Mouse (Mus musculus) hindbrain, embryonic 16.5 days (tissue): ENCODE measurements around the gene Wnk2. TPM values are rescaled to one million over a fixed set of nuclear protein-coding genes. Genes with fewer than 3 reads are reported as not detected.
A peak's percentile ranks its signal among the peaks of the same experiment; 100 is the strongest.

Experiments
- ATAC-seq: fragments of 200-750 bp; cut with Nextera tagmentation; 2 replicates; pipeline ENCODE4 v1.8.0; 2017; ENCODE audit warnings: moderate TSS enrichment, moderate library complexity
- H3K27ac ChIP-seq: fragments of 300-500 bp; sonication (generic); 2 replicates; pipeline ENCODE4 v1.5.1; 2014; ENCODE audit warnings: low read depth, mild to moderate bottlenecking, control low read depth, low read length, moderate library complexity
- H3K27me3 ChIP-seq: fragments of 300-500 bp; sonication (generic); replicated peaks from 2 replicates; pipeline ENCODE4 v1.6.1; 2014; ENCODE audit warnings: low read length; ENCODE audit not compliant: control insufficient read depth, insufficient read depth
- H3K36me3 ChIP-seq: fragments of 300-500 bp; sonication (generic); 2 replicates; pipeline ENCODE4 v1.6.1; 2014; ENCODE audit warnings: mild to moderate bottlenecking, low read length, moderate library complexity, mixed read lengths; ENCODE audit not compliant: control insufficient read depth, insufficient read depth
- H3K4me1 ChIP-seq: fragments of 300-500 bp; sonication (generic); 2 replicates; pipeline ENCODE4 v1.6.1; 2014; ENCODE audit warnings: low read depth, low read length; ENCODE audit not compliant: control insufficient read depth, insufficient read depth
- H3K4me2 ChIP-seq: fragments of 300-500 bp; sonication (generic); 2 replicates; pipeline ENCODE4 v1.6.1; 2014; ENCODE audit warnings: mild to moderate bottlenecking, low read length, control low read depth, moderate library complexity
- H3K4me3 ChIP-seq: fragments of 300-500 bp; sonication (generic); 2 replicates; pipeline ENCODE4 v1.5.1; 2014; ENCODE audit warnings: mild to moderate bottlenecking, low read length, control low read depth, moderate library complexity
- H3K9ac ChIP-seq: fragments of 300-500 bp; sonication (generic); 2 replicates; pipeline ENCODE4 v1.6.1; 2014; ENCODE audit warnings: low read depth, mild to moderate bottlenecking, control low read depth, low read length, moderate library complexity
- H3K9me3 ChIP-seq: fragments of 300-500 bp; sonication (generic); 2 replicates; pipeline ENCODE4 v1.6.1; 2014; ENCODE audit warnings: mild to moderate bottlenecking, low read length, moderate library complexity; ENCODE audit not compliant: control insufficient read depth
- WGBS: fragments of 180-500 bp; shearing (Covaris S2); extraction: QIAGEN DNeasy Blood & Tissue Kit; methylation state at CpG from one replicate; pipeline ENCODE4 v1.1.7; 2014; 5-methylcytosine and 5-hydroxymethylcytosine counted together
- polyA plus RNA-seq: library from polyadenylated mRNA; unstranded; fragments of >200 nt; fragmentation: Nextera tagmentation; extraction: Ambion mirVana; gene quantifications from 2 replicates; pipeline ENCODE4 v1.2.1, GENCODE M21; 2015

Gene Wnk2
- polyA plus RNA-seq, 1 experiment from 2014 or later, result 15.6 TPM

DNA sequence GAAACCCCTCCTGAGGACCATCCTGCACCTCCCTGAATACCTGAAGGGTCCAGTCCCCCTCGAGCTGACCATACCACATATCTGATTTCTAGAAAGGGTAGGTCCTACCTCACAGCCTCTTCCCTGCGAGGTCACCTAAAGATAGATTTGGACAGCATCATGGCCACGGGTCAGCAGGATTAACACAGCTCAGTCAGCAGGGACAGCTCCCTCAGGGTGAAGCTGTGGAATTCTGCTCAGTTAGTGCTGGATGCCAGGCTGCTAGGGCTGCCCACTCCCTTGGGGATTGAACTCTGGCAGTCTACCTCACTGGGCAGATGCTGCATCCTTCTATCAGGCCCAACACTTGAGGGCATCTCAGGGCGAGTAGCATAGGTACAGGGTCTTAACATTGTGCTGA is 33.7 kb downstream of the Wnk2 start:
- H3K9ac ChIP-seq, result no peak overlapping the region
- H3K27ac ChIP-seq, result no peak overlapping the region
- no peak overlapping the region for H3K4me3 ChIP-seq
- no peaks in the 10 kb centered on the region for H3K9me3 ChIP-seq
- no peaks in the 10 kb centered on the region for H3K36me3 ChIP-seq
- no peaks in the 10 kb centered on the region; the same call in 1 of the 2 replicates for H3K4me1 ChIP-seq
- 79% methylated on average over 4 of the region's 4 CpGs for WGBS
- no peak overlapping the region for H3K4me2 ChIP-seq
- no peaks in the 10 kb centered on the region for H3K27me3 ChIP-seq
- ATAC-seq, result no peak

DNA sequence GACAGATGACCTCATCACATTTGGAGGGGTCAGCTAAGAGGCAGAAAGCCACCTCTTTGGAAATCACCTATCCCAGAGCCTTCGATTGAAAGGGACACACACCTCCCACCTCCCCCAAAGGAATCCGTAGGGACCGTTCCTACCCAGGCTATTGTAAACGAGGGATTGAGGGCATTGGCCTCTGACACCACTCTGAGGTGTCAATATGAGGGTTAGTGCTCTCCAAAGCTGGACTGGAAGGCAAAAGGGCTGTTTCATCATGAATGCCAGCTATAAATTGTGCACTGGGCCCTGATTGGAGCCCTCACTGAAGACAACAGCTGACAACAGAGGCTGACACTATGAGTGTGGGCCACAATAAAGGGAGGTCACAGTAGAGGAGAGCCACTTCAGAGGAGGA is 34.5 kb downstream of the Wnk2 start:
- H3K27ac ChIP-seq, result no peak overlapping the region

DNA sequence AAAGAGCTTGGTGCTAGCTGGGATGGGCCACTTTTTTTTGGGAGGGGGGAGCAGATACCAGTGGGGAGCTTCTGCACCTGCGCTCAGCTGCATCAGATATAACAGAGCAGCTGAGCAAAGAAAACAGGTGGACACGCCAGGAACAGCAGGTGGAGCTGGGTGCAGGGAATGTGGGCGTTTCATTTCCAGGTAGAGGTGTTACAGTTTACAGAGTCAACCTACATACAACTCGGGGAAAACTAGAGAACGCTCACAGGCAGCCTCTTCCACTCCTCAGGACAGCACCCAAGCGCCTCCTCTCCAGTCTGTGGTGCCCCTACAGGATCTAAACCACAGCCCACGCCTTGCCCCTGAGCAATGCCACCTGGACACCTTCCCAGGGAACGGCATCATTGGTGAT is 35.2 kb downstream of the Wnk2 start:
- Histone ChIP-seq H3K9me3 (no peaks in the 10 kb centered on the region), H3K4me3 (no peak overlapping the region), H3K27me3 (no peaks in the 10 kb centered on the region), H3K4me1 (no peaks in the 10 kb centered on the region; the same call in 1 of the 2 replicates), H3K9ac (no peak overlapping the region), H3K36me3 (no peaks in the 10 kb centered on the region), H3K27ac (no peak overlapping the region), H3K4me2 (no peak overlapping the region)
- 0 out of 2 replicates have a peak, but pooled peaks have one; percentile 19 for ATAC-seq
- WGBS, result 89% methylated on average over 8 of the region's 8 CpGs

More for the DNA sequence above, 34.5 kb downstream of the Wnk2 start:
- ATAC-seq, result no peak
- Histone ChIP-seq H3K4me2 (no peak overlapping the region), H3K36me3 (no peaks in the 10 kb centered on the region), H3K4me3 (no peak overlapping the region), H3K4me1 (no peaks in the 10 kb centered on the region; the same call in 1 of the 2 replicates), H3K27me3 (no peaks in the 10 kb centered on the region), H3K9ac (no peak overlapping the region), H3K9me3 (no peaks in the 10 kb centered on the region)
- WGBS, result 65% methylated on average over 4 of the region's 4 CpGs

DNA sequence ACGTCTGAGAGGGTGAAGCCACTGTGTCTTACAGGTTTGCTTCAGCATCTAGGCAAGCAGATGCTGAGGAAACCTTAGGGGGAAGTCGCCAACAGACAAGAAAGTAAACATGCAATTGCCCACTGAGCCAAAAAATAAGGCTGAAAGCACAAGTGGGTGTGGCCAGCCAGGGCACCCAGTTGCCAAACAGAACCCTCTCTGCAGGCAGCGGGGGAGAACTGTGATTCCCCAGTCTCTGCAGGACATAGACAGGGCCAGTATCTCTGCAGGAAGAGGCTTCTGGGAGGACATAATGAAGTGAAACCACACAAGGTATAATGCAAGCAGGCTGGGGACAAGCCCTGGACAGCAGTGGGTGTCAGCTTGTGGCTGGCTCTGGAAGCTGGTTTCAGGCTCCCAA is 38.1 kb downstream of the Wnk2 start:
- H3K27ac ChIP-seq, result no peak overlapping the region
- no peaks in the 10 kb centered on the region for H3K9me3 ChIP-seq
- no peak for ATAC-seq
- no peaks in the 10 kb centered on the region for H3K27me3 ChIP-seq
- H3K4me2 ChIP-seq, result no peak overlapping the region
- no peak overlapping the region for H3K4me3 ChIP-seq
- 83% methylated on average over 3 of the region's 3 CpGs for WGBS
- no peaks in the 10 kb centered on the region; the same call in 1 of the 2 replicates for H3K4me1 ChIP-seq
- H3K36me3 ChIP-seq, result 0 out of 2 replicates have a peak, but pooled peaks cover 3% of the 10 kb centered on the region
- H3K9ac ChIP-seq, result no peak overlapping the region

DNA sequence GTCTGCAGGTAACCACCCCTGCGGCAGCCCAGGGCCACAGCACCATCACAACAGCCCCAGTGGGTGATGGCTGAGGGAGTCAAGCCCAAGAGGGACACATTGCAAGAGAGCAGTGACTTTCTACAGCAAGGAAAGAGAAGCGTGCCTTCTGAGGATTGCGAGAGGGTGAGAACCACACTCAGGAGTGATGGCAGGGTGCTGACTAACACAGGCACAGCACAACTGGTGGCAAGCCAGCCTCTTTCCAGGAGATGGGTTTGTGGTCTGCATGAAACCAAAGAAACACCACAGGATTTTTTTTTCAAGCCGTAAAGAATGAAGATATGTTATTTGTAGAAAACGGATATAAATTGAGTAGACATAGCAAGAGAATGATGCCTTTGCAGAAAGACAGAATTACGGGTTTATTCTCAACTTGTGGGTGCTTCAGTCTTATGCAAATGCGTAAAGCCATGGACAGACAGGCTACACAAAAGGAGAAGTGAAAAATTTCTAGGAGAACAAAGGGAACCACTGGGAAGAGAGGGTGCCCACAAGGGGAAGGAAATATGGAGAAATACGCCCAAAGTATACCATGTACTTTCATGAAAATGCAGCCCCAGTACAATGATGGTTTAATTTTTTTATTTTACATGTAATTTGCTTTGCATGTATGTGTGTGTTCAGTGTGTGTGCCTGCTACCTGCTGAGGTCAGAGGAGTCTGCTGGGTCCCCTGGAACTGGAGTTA is 39.5 kb downstream of the Wnk2 start:
- no peak overlapping the region for H3K27ac ChIP-seq
- no peak overlapping the region for H3K9ac ChIP-seq
- 0 out of 2 replicates have a peak, but pooled peaks cover 3% of the 10 kb centered on the region for H3K36me3 ChIP-seq
- no peak overlapping the region for H3K4me2 ChIP-seq
- H3K27me3 ChIP-seq, result no peaks in the 10 kb centered on the region
- peaks cover 3% of the 10 kb centered on the region for H3K4me1 ChIP-seq
- no peak for ATAC-seq
- H3K4me3 ChIP-seq, result no peak overlapping the region
- WGBS, result 77% methylated on average over 8 of the region's 8 CpGs
- no peaks in the 10 kb centered on the region for H3K9me3 ChIP-seq

DNA sequence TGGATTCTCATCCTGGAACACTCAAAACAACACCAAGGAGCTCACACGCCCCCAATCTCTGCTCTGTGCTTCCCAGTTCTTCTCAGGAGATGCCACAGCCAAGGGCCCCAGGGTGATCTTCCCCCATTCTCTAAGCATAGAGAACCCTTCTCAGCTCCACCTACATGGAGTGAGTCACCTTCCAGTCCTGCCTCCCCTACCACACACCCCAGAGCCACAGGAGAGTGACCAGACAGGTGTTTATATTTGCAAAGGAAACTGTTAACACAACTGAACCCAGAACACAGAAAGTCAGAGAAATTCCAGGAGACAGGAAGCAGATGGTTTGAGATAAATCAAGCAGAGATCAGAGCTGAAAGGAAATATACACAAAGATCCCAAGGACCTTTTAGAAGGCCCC is 43.9 kb downstream of the Wnk2 start:
- WGBS, result 85% methylated on average over 1 of the region's 1 CpGs
- no peaks in the 10 kb centered on the region for H3K9me3 ChIP-seq
- no peak overlapping the region for H3K9ac ChIP-seq
- H3K4me1 ChIP-seq, result peaks cover 8% of the 10 kb centered on the region
- H3K27me3 ChIP-seq, result no peaks in the 10 kb centered on the region
- no peak overlapping the region for H3K4me3 ChIP-seq
- ATAC-seq, result no peak
- peaks cover 9% of the 10 kb centered on the region; the same call in 1 of the 2 replicates for H3K36me3 ChIP-seq
- no peak overlapping the region for H3K4me2 ChIP-seq
- no peak overlapping the region for H3K27ac ChIP-seq

DNA sequence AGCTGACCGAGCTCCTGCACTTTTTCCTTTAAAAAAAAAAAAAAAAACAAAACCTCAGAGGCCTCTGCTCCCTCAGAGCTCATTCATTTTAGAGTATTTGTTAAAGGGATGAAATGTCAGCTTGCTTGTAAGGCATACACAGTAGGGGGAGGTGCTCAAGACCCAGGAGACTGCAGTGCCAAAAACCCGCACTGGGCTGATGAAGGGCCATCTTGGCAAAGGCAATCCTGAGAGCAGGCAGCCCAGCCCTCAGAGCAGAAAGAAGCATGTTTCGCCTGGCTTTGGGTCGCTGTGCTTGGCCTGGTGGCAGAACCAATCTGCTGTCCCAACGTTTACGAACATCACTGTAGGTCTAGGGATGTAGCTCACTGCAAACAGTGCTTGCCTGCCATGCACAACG is 44.6 kb downstream of the Wnk2 start:
- no peaks in the 10 kb centered on the region for H3K9me3 ChIP-seq
- 52% methylated on average over 7 of the region's 7 CpGs for WGBS
- no peak overlapping the region for H3K4me3 ChIP-seq
- no peak overlapping the region for H3K4me2 ChIP-seq
- ATAC-seq, result no peak
- no peak overlapping the region for H3K9ac ChIP-seq
- peaks cover 8% of the 10 kb centered on the region for H3K4me1 ChIP-seq
- peak overlapping the region; percentile 51; the same call in 1 of the 2 replicates for H3K27ac ChIP-seq
- H3K27me3 ChIP-seq, result no peaks in the 10 kb centered on the region
- H3K36me3 ChIP-seq, result peaks cover 9% of the 10 kb centered on the region; the same call in 1 of the 2 replicates

DNA sequence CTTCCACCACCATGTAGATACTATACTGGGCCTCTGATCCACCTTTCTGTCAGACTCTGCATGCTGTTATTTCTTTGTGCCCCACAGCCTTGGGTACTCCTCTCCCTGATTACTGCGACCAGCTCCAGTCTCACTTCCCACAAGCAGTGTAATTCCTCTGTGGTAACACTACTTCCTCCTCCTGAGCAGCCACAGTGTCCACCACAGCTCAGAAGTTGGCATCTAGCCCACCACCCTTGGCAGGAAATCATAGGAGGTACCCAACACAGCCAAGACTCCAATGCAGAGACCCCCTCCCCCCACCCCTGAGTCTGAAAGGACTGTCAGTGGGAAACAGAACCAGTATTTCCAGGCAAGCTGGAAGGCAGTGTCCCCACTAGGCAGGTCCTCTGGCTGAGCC is 47.4 kb downstream of the Wnk2 start:
- no peak overlapping the region for H3K9ac ChIP-seq
- H3K36me3 ChIP-seq, result peaks cover 5% of the 10 kb centered on the region; the same call in 1 of the 2 replicates
- no peaks in the 10 kb centered on the region for H3K9me3 ChIP-seq
- WGBS, result 72% methylated on average over 1 of the region's 1 CpGs
- H3K27ac ChIP-seq, result peak overlapping the region; percentile 50
- H3K27me3 ChIP-seq, result no peaks in the 10 kb centered on the region
- ATAC-seq, result peak; percentile 79
- peaks cover 8% of the 10 kb centered on the region for H3K4me1 ChIP-seq
- no peak overlapping the region for H3K4me3 ChIP-seq
- H3K4me2 ChIP-seq, result no peak overlapping the region

DNA sequence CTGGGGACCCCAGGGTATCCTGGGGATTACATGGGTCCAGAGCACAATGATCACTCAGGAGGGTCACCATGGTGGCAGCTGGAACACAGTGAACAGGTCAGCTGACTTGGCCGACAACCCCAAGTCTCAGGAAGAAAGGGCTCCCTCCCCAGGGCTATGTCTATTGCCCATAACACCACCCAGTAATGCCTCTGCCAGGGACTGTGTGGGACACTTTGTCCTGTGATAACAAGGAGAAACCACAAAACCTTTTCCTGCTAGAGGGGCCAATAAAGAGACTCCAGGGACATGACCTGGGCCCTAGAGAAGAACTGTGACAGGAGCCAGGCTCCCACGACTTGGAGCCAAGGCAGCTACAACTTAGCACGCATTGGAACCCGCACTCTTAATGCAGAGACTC is 51.0 kb downstream of the Wnk2 start:
- H3K4me3 ChIP-seq, result no peak overlapping the region
- peaks cover 4% of the 10 kb centered on the region; the same call in 1 of the 2 replicates for H3K4me1 ChIP-seq
- H3K27me3 ChIP-seq, result no peaks in the 10 kb centered on the region
- H3K9ac ChIP-seq, result no peak overlapping the region
- H3K27ac ChIP-seq, result no peak overlapping the region
- 93% methylated on average over 4 of the region's 4 CpGs for WGBS
- no peak for ATAC-seq
- peaks cover 13% of the 10 kb centered on the region for H3K36me3 ChIP-seq
- H3K4me2 ChIP-seq, result no peak overlapping the region
- no peaks in the 10 kb centered on the region for H3K9me3 ChIP-seq
